Mouse (Mus musculus) lung, postnatal 10 days (tissue): ENCODE measurements around the gene Gpr82.

Experiments
- DNase-seq: peaks from one replicate; pipeline ENCODE4 v3.0.0; 2021

The Gpr82 gene

GRCm38 (mm10) chrX:13661063-13661462, at the start of gene Gpr82:
TSS of gene Gpr82 (plus strand) at chrX:13661363.
- no peak for DNase-seq

GRCm38 (mm10) chrX:13612115-13612514, 49.0 kb upstream of the Gpr82 start:
- DNase-seq, result no peak

GRCm38 (mm10) chrX:13616726-13617125, 44.4 kb upstream of the Gpr82 start:
- DNase-seq, result no peak

DNA sequence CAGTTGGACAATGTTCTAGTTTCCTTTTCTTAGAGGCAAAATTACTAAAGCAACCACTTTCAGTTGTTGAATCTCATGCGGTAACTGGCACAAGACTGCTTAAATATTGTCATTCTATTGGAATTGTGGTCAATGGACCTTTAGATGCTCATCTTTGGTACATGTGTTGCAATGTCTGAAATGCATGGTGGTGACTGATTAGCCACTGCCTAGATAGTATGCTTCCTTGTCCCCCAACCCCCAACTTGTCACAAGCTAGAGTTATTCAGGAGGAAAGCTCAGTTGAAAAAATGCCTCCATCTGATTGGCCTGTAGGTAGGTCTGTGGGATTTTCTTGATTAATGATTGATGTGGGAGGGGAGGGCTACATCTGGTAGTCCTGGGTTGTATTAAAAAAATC, 43.9 kb upstream of the Gpr82 start:
- no peak for DNase-seq

DNA sequence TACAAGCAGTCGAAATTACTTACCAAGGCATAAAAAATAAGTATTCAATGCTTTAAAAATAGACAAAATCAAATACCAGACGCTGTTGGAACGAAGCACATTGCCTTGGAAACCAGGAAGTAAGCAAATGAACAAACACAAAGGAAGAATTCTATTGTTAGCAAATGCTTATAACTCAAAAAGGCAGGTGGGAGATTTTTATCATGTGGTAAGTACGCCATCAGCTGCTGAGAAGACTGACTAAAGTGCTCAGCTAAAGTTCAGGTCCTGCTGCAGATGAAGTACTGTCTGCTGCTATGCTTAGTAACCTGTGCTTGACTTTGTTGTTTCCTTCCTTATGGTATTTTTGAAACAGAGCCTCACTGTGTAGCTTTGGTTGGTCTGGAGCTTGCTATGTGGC, 42.7 kb upstream of the Gpr82 start:
- no peak for DNase-seq

DNA sequence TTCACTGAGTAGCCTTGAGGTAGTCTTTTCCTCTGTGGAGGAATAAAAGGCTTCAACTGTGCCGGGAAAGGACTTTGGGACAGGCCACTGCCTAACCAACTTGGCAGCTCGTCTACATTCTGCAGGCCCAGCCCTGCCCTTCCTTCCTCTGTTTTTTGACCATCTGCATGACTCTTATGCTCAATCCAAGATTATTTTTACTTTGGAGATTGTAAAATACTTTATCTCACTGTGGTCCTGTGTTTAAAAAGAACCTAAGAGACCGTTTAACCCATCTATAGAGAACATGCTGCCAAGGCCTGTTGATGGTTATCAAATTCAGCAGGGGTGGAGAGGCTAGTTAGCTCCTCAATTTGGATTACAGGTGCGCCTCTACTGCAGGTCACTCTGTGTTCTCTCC, 39.7 kb upstream of the Gpr82 start:
- peak; percentile 3 for DNase-seq

GRCm38 (mm10) chrX:13622654-13623053, 38.5 kb upstream of the Gpr82 start:
- DNase-seq, result no peak

DNA sequence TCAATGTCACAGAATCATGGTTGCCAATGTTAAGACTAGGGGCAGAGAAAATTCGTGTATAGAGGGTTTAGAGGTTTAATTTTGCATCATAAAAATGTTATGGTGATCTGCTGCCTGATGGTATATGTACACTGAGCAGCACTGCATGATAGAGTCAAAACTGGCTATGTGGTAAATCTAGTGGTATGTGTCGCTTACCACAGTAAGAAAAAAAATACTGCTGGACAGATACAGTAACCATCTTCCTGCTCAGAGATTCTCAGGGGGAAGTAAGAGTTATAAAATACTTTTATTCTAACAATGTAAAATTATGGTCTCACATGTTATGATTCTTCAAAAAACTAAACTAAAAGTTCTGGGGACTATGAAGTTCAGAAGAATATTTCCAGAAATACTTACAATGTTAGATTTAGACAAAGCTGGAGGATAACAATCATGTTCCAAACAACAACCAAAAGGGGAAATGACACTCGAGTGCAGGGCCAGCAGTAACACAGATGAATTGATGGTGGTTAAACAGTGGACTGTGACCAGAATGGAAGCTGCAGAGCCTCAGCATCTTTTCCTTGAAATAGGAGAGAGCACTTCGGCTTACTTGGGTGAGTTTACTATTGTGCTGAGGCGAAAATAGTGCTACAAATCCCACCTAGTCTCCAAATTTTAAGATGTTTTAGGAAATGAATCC, 29.4 kb upstream of the Gpr82 start, which contains the start of gene Gpr34:
Gene Gpr34 (plus strand): TSS at position 491 of the 685 bp plus-strand sequence.
- DNase-seq, result no peak

- no peak for DNase-seq
Measured at GRCm38 (mm10) chrX:13636398-13636797, 24.8 kb upstream of the Gpr82 start.

DNA sequence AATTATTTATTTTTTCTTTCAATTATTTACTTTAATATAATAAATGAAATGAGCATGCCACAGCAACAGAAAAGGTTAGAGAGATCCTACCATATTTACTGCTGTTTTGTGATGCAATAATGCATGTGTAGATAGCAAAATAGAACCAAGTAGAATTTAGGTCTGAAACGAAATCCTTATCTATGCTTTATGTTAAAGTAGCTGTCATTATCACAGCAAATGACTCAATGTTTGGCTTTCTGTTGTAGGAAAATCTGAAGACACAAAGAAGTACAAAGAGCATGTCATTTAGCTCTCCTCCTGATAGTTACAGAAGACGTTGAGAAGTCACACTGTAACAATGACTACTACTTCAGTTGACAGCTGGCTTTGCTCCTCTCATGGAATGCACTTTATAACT, 22.3 kb upstream of the Gpr82 start:
- no peak for DNase-seq

DNA sequence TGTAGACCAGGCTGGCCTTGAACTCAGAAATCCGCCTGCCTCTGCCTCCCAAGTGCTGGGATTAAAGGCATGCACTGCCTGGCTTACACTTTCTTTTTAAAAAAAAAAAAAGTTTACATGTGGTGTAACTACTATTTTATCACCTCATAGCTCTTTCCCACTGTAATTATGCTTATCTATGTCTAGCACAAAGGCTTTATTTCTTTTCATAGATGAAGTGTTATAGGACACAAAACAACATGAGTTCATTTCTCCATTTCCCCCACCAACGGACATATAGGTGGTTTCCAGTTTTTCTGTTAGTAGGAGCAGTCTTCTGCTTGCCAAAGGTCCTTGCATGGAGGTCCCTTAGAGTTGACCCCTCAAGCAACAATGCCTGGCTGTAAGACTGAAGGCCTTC, 9.3 kb upstream of the Gpr82 start:
- no peak for DNase-seq

DNA sequence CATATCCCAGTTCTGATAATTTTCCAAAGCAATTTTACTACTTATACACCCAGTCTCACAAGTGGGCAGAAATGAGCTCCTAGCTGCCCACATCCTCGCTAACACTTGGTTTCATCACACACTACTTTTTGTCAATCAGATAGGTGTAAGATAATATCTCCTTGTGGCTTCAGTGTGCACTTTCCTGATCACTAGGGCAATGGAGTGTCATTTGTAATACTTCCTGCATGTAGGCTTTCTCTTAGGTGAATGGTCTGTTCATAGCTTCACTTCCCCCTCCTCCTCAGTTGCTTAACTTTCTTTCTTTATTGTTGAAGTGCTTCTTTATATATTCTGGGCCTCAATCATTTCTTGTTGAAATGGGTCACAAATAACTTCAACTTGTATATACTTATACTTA, 8.9 kb upstream of the Gpr82 start:
- no peak for DNase-seq

GRCm38 (mm10) chrX:13655005-13655421, 6.2 kb upstream of the Gpr82 start:
- DNase-seq, result peak; percentile 1

DNA sequence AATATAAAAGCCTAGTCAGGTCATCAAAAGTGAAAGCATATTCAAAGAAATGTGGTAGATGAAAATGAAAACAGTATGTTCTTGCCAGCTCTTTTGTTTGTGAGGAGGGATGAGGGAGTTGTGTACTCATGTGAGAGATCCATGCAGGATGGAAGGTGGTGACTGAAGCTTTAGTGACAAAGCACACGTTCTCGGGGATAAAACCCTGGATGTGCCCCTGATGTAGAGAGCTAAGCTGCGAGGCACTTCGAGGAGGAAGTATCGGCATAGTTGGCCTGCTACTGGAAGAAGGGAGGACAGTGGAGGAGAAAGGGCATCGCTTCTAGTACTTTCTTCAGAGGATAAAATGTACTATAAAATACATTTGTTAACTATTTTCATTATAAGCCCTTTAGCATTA, 5.3 kb upstream of the Gpr82 start:
- no peak for DNase-seq

DNA sequence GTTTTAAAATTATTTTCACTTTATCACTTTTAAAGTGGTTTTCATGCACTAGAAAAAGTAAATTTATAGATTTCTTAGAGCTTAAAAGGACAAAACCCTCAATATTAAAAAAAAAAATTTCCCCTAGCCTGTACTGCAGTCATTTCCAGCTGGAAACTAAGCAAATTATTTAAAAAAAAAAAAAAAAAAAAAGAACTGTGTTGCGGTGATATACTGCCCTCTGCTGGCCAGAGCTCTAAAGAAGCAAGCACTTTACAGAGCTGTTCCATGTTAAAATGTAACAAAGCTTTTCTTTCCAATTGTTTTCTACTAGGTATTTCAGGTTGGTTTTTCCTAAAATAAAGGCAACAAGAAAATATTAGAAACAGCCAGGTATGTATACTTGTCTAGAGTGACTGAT, 4.4 kb upstream of the Gpr82 start:
- peak; percentile 56 for DNase-seq

DNA sequence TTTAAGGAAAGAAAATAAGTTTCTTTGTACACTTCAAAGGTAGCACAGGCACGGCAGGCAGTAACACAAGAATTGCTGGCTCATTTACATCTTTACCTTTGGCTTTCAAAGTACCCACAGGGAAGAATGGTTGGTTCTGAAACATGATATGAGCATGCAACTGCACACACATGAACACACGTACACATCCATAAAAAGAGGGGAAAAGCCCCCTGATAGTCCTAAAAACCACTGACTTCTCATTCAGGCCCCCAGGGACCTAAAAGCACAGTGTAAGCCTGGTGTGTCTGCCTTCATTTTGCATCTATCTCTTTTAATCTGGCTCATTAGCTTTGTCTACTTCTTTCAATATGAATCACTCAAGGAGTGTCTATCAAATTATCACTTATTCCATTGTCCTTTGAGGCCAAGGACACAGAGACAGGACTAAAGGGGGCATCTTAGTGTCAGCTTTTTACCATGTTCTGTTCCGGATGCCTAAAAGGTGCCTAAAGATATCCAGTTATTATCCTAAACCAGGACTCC, 2.5 kb upstream of the Gpr82 start:
- no peak for DNase-seq

GRCm38 (mm10) chrX:13659201-13659890, 1.8 kb upstream of the Gpr82 start:
- no peak for DNase-seq

DNA sequence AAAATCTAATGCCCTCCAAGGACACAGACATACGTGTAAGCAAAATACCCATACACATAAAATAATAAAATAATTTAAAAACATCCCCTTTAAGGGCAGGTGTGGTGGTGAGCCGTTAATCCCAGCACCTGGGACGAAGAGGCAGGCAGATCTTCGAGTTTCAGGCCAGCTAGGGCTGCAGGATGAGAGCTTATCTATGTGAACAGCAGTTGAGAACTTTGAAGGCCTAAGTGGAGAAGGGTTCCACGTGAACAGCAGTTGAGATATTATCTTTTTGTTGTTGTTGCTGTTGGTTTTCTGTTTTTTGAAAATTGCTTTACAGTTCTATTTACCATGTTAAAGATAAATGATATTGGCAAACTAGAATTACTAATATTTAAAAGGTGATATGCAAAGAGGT, 7.7 kb downstream of the Gpr82 start:
- DNase-seq, result no peak

DNA sequence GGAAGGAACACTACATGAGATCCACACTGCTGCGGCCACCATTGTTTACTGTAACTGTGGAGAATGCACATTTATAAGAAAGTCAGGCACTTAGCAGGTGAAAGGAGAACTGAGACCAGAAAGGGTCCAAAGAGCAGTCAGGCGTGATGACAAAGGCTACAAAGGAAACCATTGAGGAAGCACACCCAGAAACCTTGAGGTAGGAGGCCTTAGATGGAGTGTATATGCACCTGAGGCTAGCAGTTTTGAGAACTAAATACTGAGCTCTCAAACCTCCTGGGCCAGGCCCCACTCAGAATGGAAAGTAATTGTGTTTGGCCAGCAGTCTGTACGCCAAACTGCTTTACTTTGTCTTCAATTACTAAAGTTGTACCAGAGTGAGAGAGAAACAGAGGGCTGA, 9.2 kb downstream of the Gpr82 start:
- no peak for DNase-seq

- DNase-seq, result no peak
Measured at GRCm38 (mm10) chrX:13673001-13673400, 11.8 kb downstream of the Gpr82 start.

DNA sequence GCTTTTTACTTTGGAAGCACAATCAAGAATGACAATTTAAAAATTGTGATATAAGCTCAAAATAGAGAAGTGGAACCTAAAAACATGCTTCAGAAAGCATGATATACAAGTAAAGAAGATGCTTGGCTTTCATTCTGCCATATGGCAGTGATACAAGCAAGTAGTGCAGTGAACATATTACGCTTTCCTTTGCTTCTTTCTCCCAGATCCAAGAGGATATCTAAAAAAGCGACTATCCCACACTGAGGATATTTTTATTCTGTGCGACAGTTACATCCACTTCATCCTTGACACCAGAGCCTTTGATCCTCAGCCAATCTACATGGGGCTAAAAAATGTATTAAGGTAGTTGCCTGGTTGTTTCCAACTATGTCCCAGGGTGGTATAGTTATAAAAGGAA, 20.6 kb downstream of the Gpr82 start:
- no peak for DNase-seq

GRCm38 (mm10) chrX:13686589-13686988, 25.4 kb downstream of the Gpr82 start:
- DNase-seq, result no peak

DNA sequence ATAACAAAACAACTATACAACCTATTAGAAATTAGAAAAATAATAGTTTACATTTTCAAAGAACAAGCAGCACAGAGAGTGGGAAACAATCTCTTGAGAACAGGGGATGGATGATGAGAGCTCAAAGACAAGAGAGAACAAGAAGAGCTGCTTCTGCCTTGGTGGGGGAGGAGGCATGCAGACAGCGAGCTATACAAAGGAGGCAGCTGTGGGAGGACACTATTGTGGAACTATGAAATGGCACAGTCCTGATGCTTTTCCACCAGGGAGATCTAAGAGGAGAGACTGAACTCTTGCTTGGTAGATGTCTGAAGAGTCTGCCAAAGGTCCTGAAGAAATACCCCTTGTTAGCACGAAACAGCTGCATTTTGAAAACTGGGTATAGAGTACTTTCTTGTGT, 27.2 kb downstream of the Gpr82 start:
- no peak for DNase-seq

DNA sequence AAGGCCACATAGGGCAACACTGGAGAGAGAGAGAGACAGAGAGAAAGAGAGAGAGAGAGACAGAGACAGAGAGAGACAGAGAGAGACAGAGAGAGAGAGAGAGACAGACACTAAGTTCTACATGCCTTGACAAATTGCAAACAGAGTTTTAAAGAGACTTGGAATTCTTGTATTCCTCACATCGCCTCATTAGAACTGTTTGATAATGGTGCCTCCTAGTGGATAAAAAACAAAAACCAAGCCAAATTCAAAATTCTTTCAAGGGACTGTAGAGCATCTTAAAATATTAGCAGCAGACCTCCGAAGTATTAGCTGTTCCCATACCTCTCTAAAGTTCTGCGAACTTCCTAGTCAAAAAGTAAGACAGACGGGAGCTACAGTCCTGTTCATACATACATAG, 30.7 kb downstream of the Gpr82 start:
- no peak for DNase-seq

GRCm38 (mm10) chrX:13700681-13701080, 39.5 kb downstream of the Gpr82 start:
- DNase-seq, result peak; percentile 8
